Mouse (Mus musculus) monocyte, adult 59 days (primary cell): Measurements from ENCODE around the gene Cngb1. TPM values are rescaled to one million over a fixed set of nuclear protein-coding genes. Genes with fewer than 3 reads are reported as not detected.

Experiments
- total RNA-seq, 2 experiments: library from RNA; stranded (reverse); gene quantifications; one replicate each; pipeline ENCODE4 v1.2.4; 2023

Cngb1 gene
- total RNA-seq: under 1 TPM in 1 of 2 experiments, not detected in 1; 0.43 TPM

GRCm38 (mm10) chr8:95306431-95306830 is at the start of gene Cngb1:
Cngb1 (minus strand) TSS chr8:95306585.

GRCm38 (mm10) chr8:95352151-95352870 is 45.9 kb upstream of the Cngb1 start, which contains the start of gene Mmp15:
Mmp15 (plus strand) TSS chr8:95352268.

GRCm38 (mm10) chr8:95331720-95332436 is 25.5 kb upstream of the Cngb1 start, which contains the start of the genes Zfp319 and Usb1:
Zfp319 (minus strand) TSS chr8:95331950.
Usb1 (plus strand) TSS chr8:95332284.

GRCm38 (mm10) chr8:95310342-95310970 is 4.1 kb upstream of the Cngb1 start, which contains the start of gene Tepp:
Tepp (plus strand) TSS chr8:95310566.

GRCm38 (mm10) chr8:95202649-95203275 is 103.6 kb downstream of the Cngb1 start, which contains the start of gene Kifc3:
Kifc3 (minus strand) TSS chr8:95202812.

Other genes starting within 250 kb of the Cngb1 start
- 1 to 10 TPM; 6.3 to 9.9 TPM for gene Katnb1, start 225.4 kb downstream of the Cngb1 start, total RNA-seq
- 10 to 100 TPM; 71.4 to 75.3 TPM for gene Kifc3, start 103.8 kb downstream of the Cngb1 start, total RNA-seq
- gene Tepp, start 4.0 kb upstream of the Cngb1 start, total RNA-seq: not detected
- gene Zfp319, start 25.4 kb upstream of the Cngb1 start, total RNA-seq: 10 to 100 TPM; 13.0 TPM
- 10 to 100 TPM; 40.3 to 45.5 TPM for gene Usb1, start 25.7 kb upstream of the Cngb1 start, total RNA-seq
- not detected for gene Mmp15, start 45.7 kb upstream of the Cngb1 start, total RNA-seq
- 10 to 100 TPM; 36.4 to 36.8 TPM for gene Cfap20, start 128.3 kb upstream of the Cngb1 start, total RNA-seq
- 10 to 100 TPM; 61.3 to 68.6 TPM for gene Csnk2a2, start 183.5 kb upstream of the Cngb1 start, total RNA-seq
- gene Ccdc113, start 227.5 kb upstream of the Cngb1 start, total RNA-seq: not detected